Mouse (Mus musculus) adrenal gland, adult (tissue): Measurements from ENCODE around the gene Tnfsf11.

Experiments
- DNase-seq, 2 experiments: peaks; one replicate each; pipeline ENCODE4 v3.0.0; 2022 to 2023; ENCODE audit warnings: low spot score in 1 of 2; ENCODE audit not compliant: inconsistent age in 2 of 2

Tnfsf11 gene

GRCm38 (mm10) chr14:78307286-78308237, at the start of gene Tnfsf11:
TSS of gene Tnfsf11 (minus strand) at chr14:78308043.
- DNase-seq = no peak

GRCm38 (mm10) chr14:78356764-78357163, 48.9 kb upstream of the Tnfsf11 start:
- DNase-seq = no peak

- no peak for DNase-seq
These were observed 47.5 kb upstream of the Tnfsf11 start for GRCm38 (mm10) chr14:78355381-78355780.

DNA sequence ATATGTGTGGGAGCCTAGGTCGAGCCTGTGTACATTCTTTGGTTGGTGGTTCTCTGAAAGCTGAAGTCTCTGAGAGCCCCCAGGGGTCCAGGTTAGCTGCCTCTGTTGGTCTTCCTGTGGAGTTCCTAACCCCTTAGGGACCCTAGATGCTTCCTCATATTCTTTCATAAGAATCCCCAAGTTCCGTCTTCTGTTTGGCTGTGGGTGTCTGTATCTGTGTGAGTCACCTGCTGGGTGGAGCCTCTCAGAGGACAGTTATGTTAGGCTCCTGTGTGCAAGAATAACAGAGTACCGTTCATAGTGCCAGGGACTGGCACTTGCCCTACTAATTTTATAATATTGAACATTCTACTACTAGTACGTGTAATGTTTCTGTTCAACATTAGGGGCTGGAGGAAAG, 45.0 kb upstream of the Tnfsf11 start:
- peak; percentile 43 to 74 for DNase-seq

- no peak for DNase-seq
These were observed 43.7 kb upstream of the Tnfsf11 start for GRCm38 (mm10) chr14:78351544-78351943.

DNA sequence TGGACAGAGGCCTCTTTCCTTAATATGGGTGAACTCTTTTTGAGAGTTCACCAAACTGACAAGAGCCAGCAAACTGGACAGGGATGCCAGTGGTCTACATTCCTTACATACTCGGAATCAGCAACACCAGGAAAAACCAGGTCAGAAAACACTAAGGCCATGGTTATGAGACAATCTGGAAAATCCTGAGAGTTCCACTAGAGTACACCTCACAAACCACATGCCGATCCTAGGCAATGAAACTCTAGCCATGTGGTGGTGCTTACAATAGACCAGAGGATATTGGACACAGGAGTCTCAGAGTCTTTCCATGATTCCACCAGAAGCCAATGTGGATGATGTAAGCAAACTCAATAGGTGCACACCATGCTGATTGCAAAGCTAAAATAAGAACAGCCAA, 39.9 kb upstream of the Tnfsf11 start:
- no peak for DNase-seq

GRCm38 (mm10) chr14:78343007-78343406, 35.2 kb upstream of the Tnfsf11 start:
- DNase-seq = no peak

DNA sequence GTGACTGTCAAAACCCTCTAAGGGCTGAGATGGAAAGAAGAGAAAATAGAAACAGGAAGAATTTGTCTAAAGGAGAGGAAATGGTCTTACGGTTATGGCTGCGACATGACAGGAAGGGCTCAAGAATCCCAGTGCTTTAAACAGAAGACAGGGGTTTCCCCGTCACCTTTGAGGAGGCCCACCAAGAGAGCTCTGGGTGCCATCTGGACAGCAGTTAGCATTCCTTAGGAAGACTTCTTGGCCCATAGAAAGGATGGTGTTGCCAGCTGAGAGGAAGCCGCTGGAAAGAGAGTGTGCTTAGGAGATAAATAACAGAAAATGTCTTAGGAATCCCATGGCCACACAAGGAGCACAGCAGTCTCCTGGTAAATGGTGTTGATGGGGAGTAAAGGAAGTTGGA, 34.3 kb upstream of the Tnfsf11 start:
- DNase-seq = no peak

DNA sequence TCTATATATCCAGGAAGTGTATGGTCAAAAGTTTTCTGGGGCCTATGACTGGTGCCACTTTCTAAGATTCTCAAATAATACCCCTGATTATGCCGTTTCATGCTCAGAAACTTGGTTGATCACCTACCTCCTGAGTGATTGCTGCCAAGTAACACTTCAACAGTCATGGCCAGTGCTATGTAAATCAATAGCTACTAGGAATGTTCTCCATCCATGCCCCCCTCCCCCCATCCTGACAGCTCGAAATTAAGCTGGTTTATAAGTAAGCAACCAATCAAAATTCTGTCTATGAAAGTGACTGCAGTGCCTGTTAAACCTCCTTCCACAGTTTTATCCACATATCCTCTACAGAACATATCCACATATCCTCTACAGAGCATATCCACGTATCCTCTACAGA, 25.5 kb upstream of the Tnfsf11 start:
- DNase-seq = no peak

GRCm38 (mm10) chr14:78331368-78331767, 23.5 kb upstream of the Tnfsf11 start:
- DNase-seq = no peak

GRCm38 (mm10) chr14:78330576-78331300, 22.9 kb upstream of the Tnfsf11 start:
- DNase-seq = no peak

DNA sequence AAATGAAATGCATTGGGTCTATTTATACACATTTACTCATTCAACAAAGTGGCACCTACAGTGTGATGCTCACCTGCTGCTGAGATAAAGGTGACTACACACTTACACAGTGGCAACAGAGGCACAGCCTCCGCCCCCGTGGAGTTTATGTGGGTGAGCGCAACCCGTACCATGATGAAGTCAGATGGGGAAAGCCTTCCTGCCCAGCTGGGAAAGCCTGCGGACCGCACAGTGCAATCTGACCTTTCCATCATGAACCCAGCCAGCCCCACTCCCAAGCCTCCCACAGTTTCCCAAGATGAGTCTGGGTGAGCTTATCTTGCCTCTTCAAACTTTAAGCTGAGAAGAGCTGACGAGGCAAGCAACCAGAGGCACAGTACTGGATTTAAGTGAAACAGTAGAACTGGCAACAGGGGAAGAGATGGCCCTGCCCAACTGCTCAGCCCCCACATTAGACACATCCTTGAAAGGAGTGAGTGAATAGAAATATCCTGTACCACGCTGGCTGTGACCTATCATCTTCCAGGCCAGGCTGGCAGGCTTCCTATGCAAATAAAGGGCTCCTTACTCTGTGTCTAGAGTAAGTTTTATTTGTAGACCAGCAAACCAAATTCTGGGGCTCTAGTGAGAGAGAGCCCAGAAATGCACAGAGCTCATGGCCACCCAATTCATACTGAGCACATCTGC, 22.1 kb upstream of the Tnfsf11 start:
- DNase-seq = no peak

- DNase-seq = no peak
These were observed 15.5 kb upstream of the Tnfsf11 start for GRCm38 (mm10) chr14:78323356-78323755.

- DNase-seq = no peak
These were observed 15.1 kb upstream of the Tnfsf11 start for GRCm38 (mm10) chr14:78322916-78323315.

GRCm38 (mm10) chr14:78320248-78320647, 12.4 kb upstream of the Tnfsf11 start:
- no peak for DNase-seq

DNA sequence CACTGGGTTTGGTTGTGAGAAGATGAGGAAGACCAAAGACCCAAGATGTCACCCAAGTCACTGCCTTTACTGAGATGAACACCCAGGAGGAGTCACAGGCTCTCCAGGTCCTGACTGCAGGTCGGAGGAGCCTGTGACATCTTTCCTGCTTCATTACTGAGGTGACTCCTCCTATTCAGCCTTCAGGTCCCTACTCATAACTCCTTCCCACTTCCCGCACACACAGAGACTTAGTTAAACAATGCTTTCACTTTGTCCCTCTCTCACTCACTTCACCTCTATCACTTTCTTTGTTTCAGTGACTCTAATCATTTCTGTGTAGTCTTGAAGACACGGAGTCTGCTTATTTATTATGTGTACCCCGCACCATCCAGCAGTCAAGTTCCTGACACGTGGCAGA, 11.7 kb upstream of the Tnfsf11 start:
- no peak for DNase-seq

DNA sequence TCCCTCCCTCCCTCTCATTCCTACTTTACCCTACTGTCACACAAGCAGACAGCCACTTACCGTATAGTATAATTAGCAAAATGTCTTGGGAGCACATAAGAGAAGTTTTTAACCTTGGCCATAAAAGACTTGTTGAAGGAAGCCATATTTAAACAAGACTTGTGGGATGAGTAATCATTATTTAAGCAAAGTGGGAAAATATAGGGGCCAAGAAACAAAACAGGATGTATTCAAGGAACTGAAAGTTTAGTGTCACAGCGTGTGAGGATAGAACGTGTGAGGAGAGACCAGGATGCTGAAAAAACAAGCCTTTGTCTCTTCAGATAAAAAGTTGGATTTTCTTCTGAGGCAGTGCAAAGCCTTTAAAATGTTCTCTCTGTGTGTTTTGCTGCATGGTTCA, 11.2 kb upstream of the Tnfsf11 start:
- no peak for DNase-seq

- DNase-seq = no peak
These were observed 9.8 kb upstream of the Tnfsf11 start for GRCm38 (mm10) chr14:78317623-78318022.

- no peak for DNase-seq
These were observed 6.9 kb downstream of the Tnfsf11 start for GRCm38 (mm10) chr14:78300914-78301313.

DNA sequence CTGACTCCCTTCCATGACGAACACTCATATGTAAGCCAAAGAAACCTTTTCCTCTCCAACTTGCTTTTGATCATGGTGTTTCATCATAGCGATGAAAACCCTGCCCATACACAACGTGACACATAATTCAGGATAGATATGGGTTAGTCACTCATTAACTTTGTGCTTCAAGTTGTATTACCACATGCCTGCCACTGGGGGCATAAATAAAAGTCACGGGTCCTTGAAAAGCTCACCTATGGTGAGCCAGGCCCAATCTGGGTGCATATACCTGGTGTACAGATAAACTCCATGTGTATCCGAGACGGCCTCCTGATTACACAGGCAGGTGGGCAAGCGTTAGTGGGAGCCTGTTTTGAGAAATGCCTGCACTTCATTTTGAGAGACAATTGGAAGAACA, 15.2 kb downstream of the Tnfsf11 start:
- DNase-seq = no peak

GRCm38 (mm10) chr14:78289912-78290523, 17.8 kb downstream of the Tnfsf11 start:
- DNase-seq = no peak
